Mouse (Mus musculus) ovary, adult 10 weeks (tissue): ENCODE results near the gene Zscan12. TPM values are rescaled to one million over a fixed set of nuclear protein-coding genes. Genes with fewer than 3 reads are reported as not detected.

Experiments
- polyA plus RNA-seq: library from polyadenylated mRNA; stranded (reverse); fragments of 350-450 nt; fragmentation: Illumina TruSeq; extraction: RNeasy Lipid Tissue Mini Kit (QIAGEN cat#74804); gene quantifications from one replicate; pipeline ENCODE4 v1.2.3, GENCODE M21; 2014

The Zscan12 gene
- 24.7 TPM for polyA plus RNA-seq

DNA sequence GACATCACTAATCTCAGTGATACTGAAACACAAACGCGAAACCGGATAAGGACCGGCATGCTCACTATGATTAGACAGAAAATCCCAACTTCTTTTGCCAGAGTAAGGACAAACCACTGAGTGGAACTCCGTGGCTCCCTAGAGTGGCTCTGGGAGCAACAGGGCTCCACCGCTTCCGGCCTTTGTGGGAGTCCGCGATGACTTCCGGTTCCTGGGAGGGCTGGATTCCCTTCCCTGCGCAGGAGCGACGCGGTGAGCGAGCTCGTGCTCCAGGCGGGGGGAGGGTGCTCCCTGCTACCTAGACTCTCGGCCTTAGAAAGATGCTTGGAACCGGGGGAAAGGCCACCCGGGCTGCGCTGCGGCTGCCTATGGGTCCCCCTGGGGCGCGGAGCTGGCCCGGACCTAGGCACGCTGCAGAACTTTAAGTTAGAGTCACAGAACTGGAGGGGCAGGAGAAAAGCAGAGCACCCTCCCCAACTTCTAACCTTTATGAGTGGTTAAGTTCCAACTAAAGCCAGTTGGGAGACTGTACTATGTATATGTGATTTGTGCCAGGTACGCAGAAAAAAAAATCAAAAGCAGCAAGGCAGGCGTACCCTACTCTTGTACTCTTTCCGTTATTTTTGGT is at the start of gene Zscan12:
Gene Zscan12, plus strand, starts transcription at position 200 of the 628 bp plus-strand sequence.

DNA sequence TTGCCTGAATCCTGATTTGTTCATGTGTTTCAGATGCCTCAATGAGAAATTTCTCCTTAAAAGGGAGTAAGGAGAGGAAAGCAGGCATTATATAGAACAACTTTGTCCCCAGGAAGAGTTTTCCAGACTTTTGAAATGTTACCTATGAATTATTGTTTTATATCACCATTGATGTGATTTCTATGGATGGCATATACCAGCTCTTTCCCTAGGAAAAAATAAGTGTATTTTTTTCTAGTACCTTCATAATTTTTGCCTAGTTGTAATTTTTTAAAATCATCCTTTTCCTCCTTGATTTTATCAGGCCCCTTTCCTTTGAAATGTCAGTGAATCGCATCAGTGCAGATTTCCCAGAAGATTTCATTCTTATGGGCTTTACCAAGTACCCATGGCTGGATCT is 16.0 kb upstream of the Zscan12 start, which contains the start of gene Olfr1367:
Gene Olfr1367, plus strand, starts transcription at position 301 of the 400 bp plus-strand sequence.

DNA sequence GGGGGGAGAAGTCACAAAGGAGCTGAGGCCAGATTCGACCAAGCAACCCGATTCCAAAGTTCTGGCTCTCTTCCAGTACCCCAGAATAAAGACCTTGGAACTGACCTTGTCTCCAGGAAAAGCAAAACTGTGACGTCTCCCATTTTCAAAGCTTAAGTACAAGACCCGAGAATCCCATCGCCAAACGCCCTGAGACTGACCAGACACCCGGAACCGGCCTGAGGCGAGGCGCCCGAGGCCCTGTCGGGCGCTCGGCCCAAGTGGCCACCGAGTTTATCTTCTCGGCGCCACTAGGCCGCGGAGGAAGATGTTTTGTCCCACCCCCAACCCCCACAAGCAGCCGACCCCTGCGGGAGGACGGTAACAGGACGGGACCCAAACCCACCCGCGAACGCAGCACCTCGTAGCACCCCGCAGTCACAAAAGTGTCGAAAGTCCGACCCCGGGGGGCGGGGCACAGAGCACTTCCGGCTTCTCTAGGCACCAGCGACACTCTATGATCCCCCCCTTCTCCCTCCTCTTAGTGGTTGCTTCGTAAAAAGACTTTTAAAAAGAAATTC is 39.7 kb downstream of the Zscan12 start, which contains the start of gene Zkscan3:
Gene Zkscan3, minus strand, starts transcription at position 469 of the 560 bp plus-strand sequence.

Other genes starting within 250 kb of the Zscan12 start
- not detected for gene Olfr263, start 233.2 kb upstream of the Zscan12 start, polyA plus RNA-seq
- not detected for gene Olfr1368, start 217.0 kb upstream of the Zscan12 start, polyA plus RNA-seq
- 55.2 TPM for gene Trim27, start 183.4 kb upstream of the Zscan12 start, polyA plus RNA-seq
- 1.5 TPM for gene Gpx5, start 70.1 kb upstream of the Zscan12 start, polyA plus RNA-seq
- 0.46 TPM for gene Gpx6, start 50.7 kb upstream of the Zscan12 start, polyA plus RNA-seq
- not detected for gene Olfr1367, start 15.9 kb upstream of the Zscan12 start, polyA plus RNA-seq
- gene Zkscan3, start 39.9 kb downstream of the Zscan12 start, polyA plus RNA-seq: 56.8 TPM
- 4.1 TPM for gene Pgbd1, start 78.2 kb downstream of the Zscan12 start, polyA plus RNA-seq
- gene Zscan26, start 90.9 kb downstream of the Zscan12 start, polyA plus RNA-seq: 76.0 TPM
- 3.9 TPM for gene Nkapl, start 105.7 kb downstream of the Zscan12 start, polyA plus RNA-seq
- 3.7 TPM for gene Zkscan4, start 116.1 kb downstream of the Zscan12 start, polyA plus RNA-seq
- not detected for gene Gm10065, start 116.6 kb downstream of the Zscan12 start, polyA plus RNA-seq
- gene AK157302, start 132.4 kb downstream of the Zscan12 start, polyA plus RNA-seq: 4.8 TPM
- not detected for gene Gm11273, start 138.6 kb downstream of the Zscan12 start, polyA plus RNA-seq
- gene Zkscan8, start 168.3 kb downstream of the Zscan12 start, polyA plus RNA-seq: 69.8 TPM
- gene Olfr1366, start 180.0 kb downstream of the Zscan12 start, polyA plus RNA-seq: not detected
- gene Olfr1535, start 197.1 kb downstream of the Zscan12 start, polyA plus RNA-seq: not detected
- gene Olfr1364, start 218.9 kb downstream of the Zscan12 start, polyA plus RNA-seq: not detected